ENCODE assay signal across 11 mouse cellular contexts in genomic region chr11:117123418-117124085, GRCm38 (mm10). TPM values are rescaled to one million over a fixed set of nuclear protein-coding genes. Genes with fewer than 3 reads are reported as not detected.
DNase-seq lines count a peak whose midpoint lies in the region; ATAC-seq and TF ChIP-seq lines count a peak whose summit lies in the region.
"Had no signal": no experiment of that assay in that cellular context is flagged by ENCODE, and none has a peak within 500 bp of the region (broad histone marks: within the 10 kb centered on the region; RNA-seq: fewer than 3 reads in every experiment).

No protein-coding gene starts in this region.

- 76% methylated on average over 17 of the region's 17 CpGs for WGBS in forebrain, embryonic 13.5 days
- WGBS in forebrain, postnatal 0 days: 71% methylated on average over 17 of the region's 17 CpGs
- 80% methylated on average over 17 of the region's 17 CpGs for WGBS in midbrain, embryonic 16.5 days
- 88% methylated on average over 17 of the region's 17 CpGs for WGBS in midbrain, embryonic 10.5 days

- H3K27me3 ChIP-seq in forebrain, embryonic 13.5 days: no peaks in the 10 kb centered on the region
- H3K27me3 ChIP-seq in forebrain, postnatal 0 days (ENCODE audit: insufficient read depth, low read length): no peaks in the 10 kb centered on the region
- no peaks in the 10 kb centered on the region for H3K27me3 ChIP-seq in midbrain, embryonic 16.5 days (ENCODE audit: control insufficient read depth, insufficient read depth, low read depth, low read length)
- H3K27me3 ChIP-seq in midbrain, embryonic 10.5 days (ENCODE audit: low read depth, poor library complexity, severe bottlenecking): no peaks in the 10 kb centered on the region
- H3K27me3 ChIP-seq: neural tube, embryonic 12.5 days had no signal

- H3K4me3 ChIP-seq in forebrain, embryonic 13.5 days: no peak overlapping the region
- no peak overlapping the region for H3K4me3 ChIP-seq in forebrain, postnatal 0 days (ENCODE audit: low read depth, low read length)
- H3K4me3 ChIP-seq in midbrain, embryonic 16.5 days (ENCODE audit: low read depth, low read length): no peak overlapping the region
- H3K4me3 ChIP-seq in midbrain, embryonic 10.5 days: no peak overlapping the region
- H3K4me3 ChIP-seq: neural tube, embryonic 12.5 days had no signal

- H3K9me3 ChIP-seq in forebrain, embryonic 13.5 days (replicated peaks): no peaks in the 10 kb centered on the region
- no peaks in the 10 kb centered on the region for H3K9me3 ChIP-seq in forebrain, postnatal 0 days (ENCODE audit: low read length)
- no peaks in the 10 kb centered on the region for H3K9me3 ChIP-seq in midbrain, embryonic 16.5 days (replicated peaks; ENCODE audit: control insufficient read depth, low read length, poor library complexity, severe bottlenecking)
- H3K9me3 ChIP-seq in midbrain, embryonic 10.5 days (replicated peaks): no peaks in the 10 kb centered on the region
- H3K9me3 ChIP-seq: neural tube, embryonic 12.5 days had no signal

- peak overlapping the region; percentile 10; the same call in 1 of the 2 replicates for H3K4me2 ChIP-seq in forebrain, embryonic 13.5 days
- no peak overlapping the region for H3K4me2 ChIP-seq in forebrain, postnatal 0 days (ENCODE audit: low read depth)
- H3K4me2 ChIP-seq in midbrain, embryonic 16.5 days (ENCODE audit: low read length): no peak overlapping the region
- H3K4me2 ChIP-seq: neural tube, embryonic 12.5 days had no signal

- H3K27ac ChIP-seq in forebrain, embryonic 13.5 days: no peak overlapping the region; the same call in 1 of the 2 replicates
- H3K27ac ChIP-seq in forebrain, postnatal 0 days (ENCODE audit: low read depth, low read length): no peak overlapping the region
- H3K27ac ChIP-seq in midbrain, embryonic 16.5 days (ENCODE audit: low read length): no peak overlapping the region
- no peak overlapping the region for H3K27ac ChIP-seq in midbrain, embryonic 10.5 days (replicated peaks)
- H3K27ac ChIP-seq: neural tube, embryonic 12.5 days had no signal

- peaks cover 75% of the 10 kb centered on the region for H3K4me1 ChIP-seq in forebrain, embryonic 13.5 days
- H3K4me1 ChIP-seq in forebrain, postnatal 0 days (ENCODE audit: insufficient read depth): peaks cover 30% of the 10 kb centered on the region
- H3K4me1 ChIP-seq in midbrain, embryonic 16.5 days (ENCODE audit: control insufficient read depth, insufficient read depth, low read length): peaks cover 44% of the 10 kb centered on the region
- peaks cover 67% of the 10 kb centered on the region for H3K4me1 ChIP-seq in midbrain, embryonic 10.5 days

- no peak for DNase-seq in forebrain, postnatal 0 days
- no peak for DNase-seq in midbrain, embryonic 10.5 days (ENCODE audit: low spot score)
- peak; percentile 64 to 75 for DNase-seq in cerebellum, postnatal 36 days
- peak; percentile 32 for DNase-seq in thymus, postnatal 14 days
- DNase-seq in B cell, adult 2 months: no peak
- DNase-seq: kidney, adult 9 months had no signal

- 0 out of 2 replicates have a peak overlapping the region, but pooled peaks have one; percentile 9 for H3K9ac ChIP-seq in forebrain, embryonic 13.5 days
- H3K9ac ChIP-seq in forebrain, postnatal 0 days: no peak overlapping the region
- peak overlapping the region; percentile 8; the same call in 1 of the 2 replicates for H3K9ac ChIP-seq in midbrain, embryonic 16.5 days (ENCODE audit: low read depth, low read length)
- H3K9ac ChIP-seq: neural tube, embryonic 12.5 days had no signal

- TF ChIP-seq CTCF in forebrain, postnatal 0 days (IDR thresholded peaks at IDR 0.05; ENCODE audit: low read depth): no peak

- no peak for ATAC-seq in forebrain, embryonic 13.5 days
- no peak for ATAC-seq in forebrain, postnatal 0 days
- no peak for ATAC-seq in midbrain, embryonic 16.5 days
- ATAC-seq in CD4-positive, CD25-positive, alpha-beta regulatory T cell, adult 4 months: no peak
- ATAC-seq: activated CD4-positive, CD25-positive, alpha-beta regulatory T cell, adult 4 months had no signal

- peaks cover 24% of the 10 kb centered on the region for H3K36me3 ChIP-seq in forebrain, embryonic 13.5 days (ENCODE audit: poor library complexity, severe bottlenecking)
- peaks cover 2% of the 10 kb centered on the region; the same call in 1 of the 2 replicates for H3K36me3 ChIP-seq in forebrain, postnatal 0 days (ENCODE audit: insufficient read depth)
- no peaks in the 10 kb centered on the region; the same call in 1 of the 2 replicates for H3K36me3 ChIP-seq in midbrain, embryonic 16.5 days (ENCODE audit: control insufficient read depth, insufficient read depth, low read length)
- H3K36me3 ChIP-seq in midbrain, embryonic 10.5 days: 0 out of 2 replicates have a peak, but pooled peaks cover 8% of the 10 kb centered on the region

RNA-seq across cellular contexts. Expression of gene Sec14l1, which starts 8.6 kb away (rescaled TPM):
- polyA plus RNA-seq in forebrain, embryonic 13.5 days (2015; fragmentation: Nextera tagmentation; extraction: Ambion mirVana): 60.3 and 62.1 TPM in 2 replicates
- 81.3 and 82.9 TPM in 2 replicates for total RNA-seq in forebrain, postnatal 0 days (2014; rRNA removed)
- 62.1 and 65.1 TPM in 2 replicates for polyA plus RNA-seq in forebrain, postnatal 0 days (2015; fragmentation: Nextera tagmentation; extraction: Ambion mirVana)
- 60.7 and 63.4 TPM in 2 replicates for polyA plus RNA-seq in midbrain, embryonic 16.5 days (2015; fragmentation: Nextera tagmentation; extraction: Ambion mirVana)
- polyA plus RNA-seq in midbrain, embryonic 10.5 days (2016; fragmentation: Nextera tagmentation; extraction: Ambion mirVana): 49.9 and 58.0 TPM in 2 replicates
- 10 to 100 TPM; 11.9 to 18.9 TPM for polyA plus RNA-seq in CD4-positive, CD25-positive, alpha-beta regulatory T cell, adult 4 months (2017; shearing (Covaris generic))

Comparison
In these comparisons a context has a peak if more than half of its experiments do, and no peak if none do; other contexts are left out.
1. DNase-seq: peak in cerebellum, postnatal 36 days (2 of 2) and thymus, postnatal 14 days (single experiment); none in forebrain, postnatal 0 days (single experiment), midbrain, embryonic 10.5 days (single experiment) and B cell, adult 2 months (0 of 2).